Mouse (Mus musculus): Measurements from ENCODE around the gene Cenpl. TPM values are rescaled to one million over a fixed set of nuclear protein-coding genes. Genes with fewer than 3 reads are reported as not detected.

Cenpl gene
- polyA plus RNA-seq, 1 experiment from 2014 or later = 17.0 TPM

- H3K27me3 ChIP-seq (replicated peaks) = no peaks in the 10 kb centered on the region
- H3K27ac ChIP-seq (ENCODE audit: poor library complexity, severe bottlenecking) = no peak overlapping the region
- H3K4me2 ChIP-seq = no peak overlapping the region
- no peak for ATAC-seq (ENCODE audit: insufficient number of reproducible peaks, low FRiP score)
- H3K36me3 ChIP-seq = peaks cover 11% of the 10 kb centered on the region
- H3K4me1 ChIP-seq (replicated peaks) = peaks cover 10% of the 10 kb centered on the region; the same call in 1 of the 2 replicates
- H3K4me3 ChIP-seq = no peak overlapping the region
- H3K9ac ChIP-seq = no peak overlapping the region
- WGBS = 75% methylated on average over 1 of the region's 1 CpGs
- H3K9me3 ChIP-seq (replicated peaks) = no peaks in the 10 kb centered on the region
Observed at GRCm38 (mm10) chr1:161126461-161126860, 55.9 kb downstream of the Cenpl start.

GRCm38 (mm10) chr1:161130726-161131664 is 60.5 kb downstream of the Cenpl start, which contains the start of gene Klhl20:
Gene Klhl20 (minus strand): TSS chr1:161131511.
- 0 out of 2 replicates have a peak, but pooled peaks cover 5% of the 10 kb centered on the region for H3K27me3 ChIP-seq (replicated peaks)
- under 1% methylated on average over 41 of the region's 41 CpGs for WGBS
- peak within 1 kb of the TSS; percentile 85 for H3K4me2 ChIP-seq
- peak; percentile 96 for ATAC-seq (ENCODE audit: insufficient number of reproducible peaks, low FRiP score)
- peaks cover 10% of the 10 kb centered on the region for H3K36me3 ChIP-seq
- H3K9ac ChIP-seq = peak within 1 kb of the TSS; percentile 94
- peak within 1 kb of the TSS; percentile 94 for H3K4me3 ChIP-seq
- H3K4me1 ChIP-seq (replicated peaks) = peaks cover 10% of the 10 kb centered on the region; the same call in 1 of the 2 replicates
- H3K27ac ChIP-seq (ENCODE audit: poor library complexity, severe bottlenecking) = peak within 1 kb of the TSS; percentile 88
- H3K9me3 ChIP-seq (replicated peaks) = no peaks in the 10 kb centered on the region

Other genes with a start within 250 kb of the Cenpl start
- gene Rc3h1, start 164.3 kb upstream of the Cenpl start, polyA plus RNA-seq (2016; fragmentation: Nextera tagmentation; extraction: Ambion mirVana) = 7.9 and 9.6 TPM in 2 replicates
- gene Serpinc1, start 92.1 kb upstream of the Cenpl start, polyA plus RNA-seq (2016; fragmentation: Nextera tagmentation; extraction: Ambion mirVana) = 2.1 and 2.3 TPM in 2 replicates
- gene Zbtb37, start 35.9 kb upstream of the Cenpl start, polyA plus RNA-seq (2016; fragmentation: Nextera tagmentation; extraction: Ambion mirVana) = 7.8 and 8.1 TPM in 2 replicates
- gene Dars2, start 55 bp upstream of the Cenpl start, polyA plus RNA-seq (2016; fragmentation: Nextera tagmentation; extraction: Ambion mirVana) = 35.2 and 38.4 TPM in 2 replicates
- gene Klhl20, start 60.8 kb downstream of the Cenpl start, polyA plus RNA-seq (2016; fragmentation: Nextera tagmentation; extraction: Ambion mirVana) = 14.6 and 15.2 TPM in 2 replicates
- gene Ankrd45, start 72.0 kb downstream of the Cenpl start, polyA plus RNA-seq (2016; fragmentation: Nextera tagmentation; extraction: Ambion mirVana) = 3.4 and 4.0 TPM in 2 replicates
- gene Tex50, start 88.6 kb downstream of the Cenpl start, polyA plus RNA-seq (2016; fragmentation: Nextera tagmentation; extraction: Ambion mirVana) = 0.15 TPM in 1 of 2 replicates, not detected in the other
- gene Prdx6, start 180.5 kb downstream of the Cenpl start, polyA plus RNA-seq (2016; fragmentation: Nextera tagmentation; extraction: Ambion mirVana) = 391 and 403 TPM in 2 replicates